Mouse (Mus musculus): ENCODE measurements around the gene Chst4. TPM values are rescaled to one million over a fixed set of nuclear protein-coding genes. Genes with fewer than 3 reads are reported as not detected.
A peak's percentile ranks its signal among the peaks of the same experiment; 100 is the strongest.

Chst4 gene
- total RNA-seq (2014; rRNA removed; ENCODE audit: low replicate concordance): 1.9 and 5.5 TPM in 2 replicates
- 2.0 and 2.3 TPM in 2 replicates for polyA plus RNA-seq (2015; fragmentation: Nextera tagmentation; extraction: Ambion mirVana)

- Histone ChIP-seq H3K4me2 (ENCODE audit: low read depth, low read length) (no peak within 1 kb of the TSS), H3K4me3 (ENCODE audit: low read depth, low read length) (no peak within 1 kb of the TSS), H3K27me3 (ENCODE audit: control insufficient read depth, insufficient read depth, low read length) (no peaks in the 10 kb centered on the region), H3K4me1 (ENCODE audit: control insufficient read depth, insufficient read depth) (peaks cover 11% of the 10 kb centered on the region; the same call in 1 of the 2 replicates), H3K9me3 (replicated peaks; ENCODE audit: control insufficient read depth, low read length) (no peaks in the 10 kb centered on the region), H3K36me3 (replicated peaks; ENCODE audit: control insufficient read depth, insufficient read depth, low read length) (no peaks in the 10 kb centered on the region), H3K27ac (ENCODE audit: low read depth) (no peak within 1 kb of the TSS), H3K9ac (replicated peaks; ENCODE audit: low read depth, low read length) (no peak within 1 kb of the TSS)
- DNase-seq (ENCODE audit: low spot score) (no peak), ATAC-seq (ENCODE audit: insufficient read depth, low read depth) (no peak)
- no peak for TF ChIP-seq CTCF (IDR thresholded peaks at IDR 0.05; ENCODE audit: low read depth)
- TF ChIP-seq EP300 (IDR thresholded peaks at IDR 0.05; ENCODE audit: low read depth): no peak
- WGBS: 71% methylated on average over 5 of the region's 5 CpGs
Observed at GRCm38 (mm10) chr8:110039659-110040058, at the start of gene Chst4. TSS of gene Chst4 (minus strand) at chr8:110039740.

GRCm38 (mm10) chr8:110082416-110083105 lies 43.0 kb upstream of the Chst4 start:
- WGBS: 79% methylated on average over 11 of the region's 11 CpGs
- Histone ChIP-seq H3K4me1 (ENCODE audit: control insufficient read depth, insufficient read depth) (peaks cover 9% of the 10 kb centered on the region; the same call in 1 of the 2 replicates), H3K27ac (ENCODE audit: low read depth) (no peak overlapping the region), H3K27me3 (ENCODE audit: control insufficient read depth, insufficient read depth, low read length) (no peaks in the 10 kb centered on the region), H3K4me2 (ENCODE audit: low read depth, low read length) (no peak overlapping the region), H3K9ac (replicated peaks; ENCODE audit: low read depth, low read length) (no peak overlapping the region), H3K9me3 (replicated peaks; ENCODE audit: control insufficient read depth, low read length) (0 out of 2 replicates have a peak, but pooled peaks cover 5% of the 10 kb centered on the region), H3K36me3 (replicated peaks; ENCODE audit: control insufficient read depth, insufficient read depth, low read length) (peaks cover 35% of the 10 kb centered on the region; the same call in 1 of the 2 replicates), H3K4me3 (ENCODE audit: low read depth, low read length) (no peak overlapping the region)
- no peak for ATAC-seq (ENCODE audit: insufficient read depth, low read depth)
- no peak for TF ChIP-seq EP300 (IDR thresholded peaks at IDR 0.05; ENCODE audit: low read depth)
- no peak for DNase-seq (ENCODE audit: low spot score)

- Histone ChIP-seq H3K9ac (replicated peaks; ENCODE audit: low read depth, low read length) (peak within 1 kb of the TSS; percentile 32), H3K36me3 (replicated peaks; ENCODE audit: control insufficient read depth, insufficient read depth, low read length) (0 out of 2 replicates have a peak, but pooled peaks cover 11% of the 10 kb centered on the region), H3K4me1 (ENCODE audit: control insufficient read depth, insufficient read depth) (peaks cover 9% of the 10 kb centered on the region; the same call in 1 of the 2 replicates), H3K27ac (ENCODE audit: low read depth) (no peak within 1 kb of the TSS), H3K27me3 (ENCODE audit: control insufficient read depth, insufficient read depth, low read length) (no peaks in the 10 kb centered on the region), H3K4me3 (ENCODE audit: low read depth, low read length) (peak within 1 kb of the TSS; percentile 55), H3K9me3 (replicated peaks; ENCODE audit: control insufficient read depth, low read length) (no peaks in the 10 kb centered on the region), H3K4me2 (ENCODE audit: low read depth, low read length) (peak within 1 kb of the TSS; percentile 75)
- 7% methylated on average over 54 of the region's 54 CpGs for WGBS
- no peak for TF ChIP-seq EP300 (IDR thresholded peaks at IDR 0.05; ENCODE audit: low read depth)
- DNase-seq (ENCODE audit: low spot score) (peak; percentile 28), ATAC-seq (ENCODE audit: insufficient read depth, low read depth) (peak; percentile 92)
Observed at GRCm38 (mm10) chr8:110079282-110080221, 40.0 kb upstream of the Chst4 start, which contains the start of gene Zfp612. TSS of gene Zfp612 (plus strand) at chr8:110079746.

GRCm38 (mm10) chr8:110074496-110074895 lies 35.0 kb upstream of the Chst4 start:
- ATAC-seq (ENCODE audit: insufficient read depth, low read depth) (no peak), DNase-seq (ENCODE audit: low spot score) (no peak)
- 0 out of 2 replicates have a peak, but pooled peaks cover 4% of the 10 kb centered on the region for H3K4me1 ChIP-seq (ENCODE audit: control insufficient read depth, insufficient read depth)
- TF ChIP-seq EP300 (IDR thresholded peaks at IDR 0.05; ENCODE audit: low read depth): no peak
- no peak for TF ChIP-seq CTCF (IDR thresholded peaks at IDR 0.05; ENCODE audit: low read depth)
- H3K27ac ChIP-seq (ENCODE audit: low read depth): no peak overlapping the region
- no peak overlapping the region for H3K4me3 ChIP-seq (ENCODE audit: low read depth, low read length)
- H3K9me3 ChIP-seq (replicated peaks; ENCODE audit: control insufficient read depth, low read length): no peaks in the 10 kb centered on the region
- no peak overlapping the region for H3K9ac ChIP-seq (replicated peaks; ENCODE audit: low read depth, low read length)
- H3K36me3 ChIP-seq (replicated peaks; ENCODE audit: control insufficient read depth, insufficient read depth, low read length): no peaks in the 10 kb centered on the region
- 82% methylated on average over 8 of the region's 8 CpGs for WGBS
- H3K4me2 ChIP-seq (ENCODE audit: low read depth, low read length): no peak overlapping the region
- H3K27me3 ChIP-seq (ENCODE audit: control insufficient read depth, insufficient read depth, low read length): no peaks in the 10 kb centered on the region

GRCm38 (mm10) chr8:110071600-110071999 lies 32.1 kb upstream of the Chst4 start:
- WGBS: 14% methylated on average over 9 of the region's 9 CpGs
- ATAC-seq (ENCODE audit: insufficient read depth, low read depth): peak; percentile 44; the same call in 1 of the 2 replicates

More at GRCm38 (mm10) chr8:110071600-110071999, 32.1 kb upstream of the Chst4 start:
- Histone ChIP-seq H3K27me3 (ENCODE audit: control insufficient read depth, insufficient read depth, low read length) (no peaks in the 10 kb centered on the region), H3K9me3 (replicated peaks; ENCODE audit: control insufficient read depth, low read length) (0 out of 2 replicates have a peak, but pooled peaks cover 2% of the 10 kb centered on the region), H3K9ac (replicated peaks; ENCODE audit: low read depth, low read length) (no peak overlapping the region), H3K36me3 (replicated peaks; ENCODE audit: control insufficient read depth, insufficient read depth, low read length) (no peaks in the 10 kb centered on the region), H3K4me3 (ENCODE audit: low read depth, low read length) (no peak overlapping the region), H3K4me1 (ENCODE audit: control insufficient read depth, insufficient read depth) (no peaks in the 10 kb centered on the region), H3K4me2 (ENCODE audit: low read depth, low read length) (no peak overlapping the region), H3K27ac (ENCODE audit: low read depth) (no peak overlapping the region)
- TF ChIP-seq EP300 (IDR thresholded peaks at IDR 0.05; ENCODE audit: low read depth): no peak
- TF ChIP-seq CTCF (IDR thresholded peaks at IDR 0.05; ENCODE audit: low read depth): peak; percentile 98
- peak; percentile 66 for DNase-seq (ENCODE audit: low spot score)
